Mouse (Mus musculus) MEL (cell line): ENCODE measurements at regions not wholly inside any gene's neighbourhood (a gene's known extent, or its start where the extent isn't known, plus 50 kb on each side); places are given as distances from the start of the nearest gene placed in this dataset.

Experiments used
- DNase-seq: peaks from one replicate; pipeline ENCODE4 v3.0.0; 2011; ENCODE audit warnings: low read depth, low spot score
- H3K27ac ChIP-seq: 2 replicates; pipeline ENCODE4 v1.5.1; 2012; ENCODE audit warnings: low read depth, mild to moderate bottlenecking, control low read depth, low read length, moderate library complexity; ENCODE audit not compliant: control insufficient read depth
- H3K27me3 ChIP-seq, 2 experiments: fragments of 150-350 bp in 1 of 2; sonication (generic) in 1 of 2; 2 replicates each; pipeline ENCODE4 v1.6.1; 2012; ENCODE audit warnings: low read length in 2 of 2, mild to moderate bottlenecking in 2 of 2, improper control_type of control experiment in 1 of 2, moderate library complexity in 1 of 2; ENCODE audit not compliant: insufficient read depth in 2 of 2, control insufficient read depth in 1 of 2
- H3K36me3 ChIP-seq, 2 experiments: 2 replicates each; pipeline ENCODE4 v1.6.1; 2012 to 2014; ENCODE audit warnings: low read length in 2 of 2, improper control_type of control experiment in 1 of 2, inconsistent platforms in 1 of 2, mild to moderate bottlenecking in 1 of 2; ENCODE audit not compliant: insufficient read depth in 2 of 2, control insufficient read depth in 1 of 2
- H3K4me1 ChIP-seq, 2 experiments: fragments of 150-350 bp in 1 of 2; sonication (generic) in 1 of 2; 2 replicates each; pipeline ENCODE4 v1.6.1; 2012; ENCODE audit warnings: low read length in 2 of 2, improper control_type of control experiment in 1 of 2, mild to moderate bottlenecking in 1 of 2; ENCODE audit not compliant: insufficient read depth in 2 of 2, control insufficient read depth in 1 of 2
- H3K4me3 ChIP-seq, 2 experiments: fragments of 150-350 bp in 1 of 2; sonication (generic) in 1 of 2; 2 replicates each; pipeline ENCODE4 v1.5.1; 2012; ENCODE audit warnings: low read depth in 2 of 2, low read length in 2 of 2, mild to moderate bottlenecking in 2 of 2, moderate library complexity in 2 of 2, control low read depth in 1 of 2, improper control_type of control experiment in 1 of 2; ENCODE audit not compliant: control insufficient read depth in 1 of 2, insufficient read depth in 1 of 2
- H3K79me2 ChIP-seq: 2 replicates; pipeline ENCODE4 v1.6.1; 2012; ENCODE audit warnings: mild to moderate bottlenecking, low read length, moderate library complexity; ENCODE audit not compliant: control insufficient read depth, poor library complexity, insufficient read depth
- H3K9ac ChIP-seq: 2 replicates; pipeline ENCODE4 v1.6.1; 2012; ENCODE audit warnings: low read depth, mild to moderate bottlenecking, control low read depth, low read length, moderate library complexity; ENCODE audit not compliant: control insufficient read depth, poor library complexity, severe bottlenecking
- H3K9me3 ChIP-seq: fragments of 150-350 bp; sonication (generic); replicated peaks from 2 replicates; pipeline ENCODE4 v1.6.1; 2012; ENCODE audit warnings: mild to moderate bottlenecking, low read length, improper control_type of control experiment, moderate library complexity; ENCODE audit not compliant: insufficient read depth
- BHLHE40 ChIP-seq: IDR thresholded peaks from 2 replicates; pipeline ENCODE4 v1.6.1; 2012; ENCODE audit warnings: low read depth, mild to moderate bottlenecking, inconsistent platforms, low read length, improper control_type of control experiment, borderline replicate concordance
- CHD1 ChIP-seq: IDR thresholded peaks from 2 replicates; pipeline ENCODE4 v1.6.1; 2012; ENCODE audit warnings: low read depth, mild to moderate bottlenecking, inconsistent platforms, low read length, improper control_type of control experiment
- CHD2 ChIP-seq: IDR thresholded peaks from 2 replicates; pipeline ENCODE4 v1.6.1; 2011; ENCODE audit warnings: low read length, improper control_type of control experiment
- CTCF ChIP-seq, 3 experiments: IDR thresholded peaks in 2 of 3; conservative IDR thresholded peaks in 1 of 3; 2 replicates each; pipeline ENCODE4 v1.5.1; 2011 to 2012; ENCODE audit warnings: low read length in 3 of 3, low read depth in 2 of 3, mild to moderate bottlenecking in 2 of 3, improper control_type of control experiment in 1 of 3, inconsistent platforms in 1 of 3, mixed read lengths in 1 of 3, moderate library complexity in 1 of 3; ENCODE audit not compliant: control insufficient read depth in 1 of 3, insufficient read depth in 1 of 3, poor library complexity in 1 of 3, severe bottlenecking in 1 of 3
- ELF1 ChIP-seq: IDR thresholded peaks from 2 replicates; pipeline ENCODE4 v1.6.1; 2014; ENCODE audit warnings: low read depth, mild to moderate bottlenecking, inconsistent platforms, low read length, improper control_type of control experiment, moderate library complexity
- EP300 ChIP-seq, 2 experiments: IDR thresholded peaks; 2 replicates each; pipeline ENCODE4 v1.6.1; 2011; ENCODE audit warnings: improper control_type of control experiment in 2 of 2, low read length in 2 of 2, low read depth in 1 of 2, mild to moderate bottlenecking in 1 of 2
- GABPA ChIP-seq: IDR thresholded peaks from 2 replicates; pipeline ENCODE4 v1.6.1; 2012; ENCODE audit warnings: low read depth, mild to moderate bottlenecking, inconsistent platforms, low read length, improper control_type of control experiment, moderate library complexity
- GATA1 ChIP-seq: IDR thresholded peaks from 2 replicates; pipeline ENCODE4 v1.6.1; 2011; ENCODE audit warnings: low read depth, low read length, improper control_type of control experiment
- KAT2A ChIP-seq: conservative IDR thresholded peaks from 2 replicates; pipeline ENCODE4 v1.6.1; 2012; ENCODE audit warnings: low read depth, low read length, improper control_type of control experiment, inconsistent platforms
- MAFK ChIP-seq: IDR thresholded peaks from 2 replicates; pipeline ENCODE4 v1.6.1; 2011; ENCODE audit warnings: low read depth, mild to moderate bottlenecking, low read length, improper control_type of control experiment, borderline replicate concordance
- MAX ChIP-seq: IDR thresholded peaks from 2 replicates; pipeline ENCODE4 v1.6.1; 2011; ENCODE audit warnings: low read length, improper control_type of control experiment
- MAZ ChIP-seq: IDR thresholded peaks from 2 replicates; pipeline ENCODE4 v1.6.1; 2012; ENCODE audit warnings: low read depth, mild to moderate bottlenecking, inconsistent platforms, low read length, improper control_type of control experiment
- MXI1 ChIP-seq: IDR thresholded peaks from 2 replicates; pipeline ENCODE4 v1.6.1; 2011; ENCODE audit warnings: mild to moderate bottlenecking, low read depth, low read length, improper control_type of control experiment
- MYB ChIP-seq: IDR thresholded peaks from 2 replicates; pipeline ENCODE4 v1.6.1; 2011; ENCODE audit warnings: mild to moderate bottlenecking, low read depth, low read length, improper control_type of control experiment
- MYC ChIP-seq: IDR thresholded peaks from 2 replicates; pipeline ENCODE4 v1.6.1; 2011; ENCODE audit warnings: low read depth, mild to moderate bottlenecking, low read length, improper control_type of control experiment, moderate library complexity
- NELFE ChIP-seq: IDR thresholded peaks from 2 replicates; pipeline ENCODE4 v1.6.1; 2011; ENCODE audit warnings: low read depth, low read length, improper control_type of control experiment
- POLR2A ChIP-seq, 2 experiments: IDR thresholded peaks; 2 replicates each; pipeline ENCODE4 v1.6.1; 2011 to 2012; ENCODE audit warnings: low read length in 2 of 2, mild to moderate bottlenecking in 2 of 2, control low read depth in 1 of 2, improper control_type of control experiment in 1 of 2, low read depth in 1 of 2, moderate library complexity in 1 of 2; ENCODE audit not compliant: control insufficient read depth in 1 of 2, insufficient read depth in 1 of 2, poor library complexity in 1 of 2
- POLR2AphosphoS2 ChIP-seq: IDR thresholded peaks from 2 replicates; pipeline ENCODE4 v1.6.1; 2011; ENCODE audit warnings: low read length, improper control_type of control experiment
- POLR2AphosphoS5 ChIP-seq: IDR thresholded peaks from 2 replicates; pipeline ENCODE4 v1.6.1; 2012; ENCODE audit warnings: low read depth, borderline replicate concordance, mild to moderate bottlenecking, inconsistent platforms, low read length, moderate library complexity, mixed read lengths
- RAD21 ChIP-seq: IDR thresholded peaks from 2 replicates; pipeline ENCODE4 v1.6.1; 2011; ENCODE audit warnings: mild to moderate bottlenecking, low read depth, low read length, improper control_type of control experiment
- RCOR1 ChIP-seq: IDR thresholded peaks from 2 replicates; pipeline ENCODE4 v1.6.1; 2012; ENCODE audit warnings: low read depth, mild to moderate bottlenecking, inconsistent platforms, low read length, improper control_type of control experiment
- SIN3A ChIP-seq: IDR thresholded peaks from 2 replicates; pipeline ENCODE4 v1.6.1; 2012; ENCODE audit warnings: low read length, improper control_type of control experiment, inconsistent platforms
- SMC3 ChIP-seq: IDR thresholded peaks from 2 replicates; pipeline ENCODE4 v1.6.1; 2011; ENCODE audit warnings: low read depth, low read length, improper control_type of control experiment
- TAL1 ChIP-seq: IDR thresholded peaks from 2 replicates; pipeline ENCODE4 v1.6.1; 2012; ENCODE audit warnings: mild to moderate bottlenecking, inconsistent platforms, low read length, moderate library complexity, mixed read lengths
- TBP ChIP-seq: IDR thresholded peaks from 2 replicates; pipeline ENCODE4 v1.8.0; 2011; ENCODE audit warnings: low read depth, low read length, improper control_type of control experiment
- TCF12 ChIP-seq: IDR thresholded peaks from 2 replicates; pipeline ENCODE4 v1.6.1; 2014; ENCODE audit warnings: low read depth, mild to moderate bottlenecking, inconsistent platforms, low read length, improper control_type of control experiment, moderate library complexity
- UBTF ChIP-seq: IDR thresholded peaks from 2 replicates; pipeline ENCODE4 v1.6.1; 2012; ENCODE audit warnings: low read depth, mild to moderate bottlenecking, inconsistent platforms, low read length, improper control_type of control experiment, moderate library complexity, borderline replicate concordance; ENCODE audit not compliant: insufficient read depth
- USF2 ChIP-seq, 2 experiments: IDR thresholded peaks; 2 replicates each; pipeline ENCODE4 v1.6.1; 2011 to 2012; ENCODE audit warnings: improper control_type of control experiment in 2 of 2, low read length in 2 of 2, borderline replicate concordance in 1 of 2, inconsistent platforms in 1 of 2, low read depth in 1 of 2, mild to moderate bottlenecking in 1 of 2; ENCODE audit not compliant: insufficient read depth in 1 of 2
- ZC3H11A ChIP-seq: IDR thresholded peaks from 2 replicates; pipeline ENCODE4 v1.6.1; 2012; ENCODE audit warnings: low read depth, mild to moderate bottlenecking, inconsistent platforms, low read length, improper control_type of control experiment
- ZKSCAN1 ChIP-seq: IDR thresholded peaks from 2 replicates; pipeline ENCODE4 v1.6.1; 2012; ENCODE audit warnings: low read depth, mild to moderate bottlenecking, inconsistent platforms, low read length, improper control_type of control experiment, moderate library complexity
- ZMIZ1 ChIP-seq: IDR thresholded peaks from 2 replicates; pipeline ENCODE4 v1.6.1; 2012; ENCODE audit warnings: low read depth, mild to moderate bottlenecking, inconsistent platforms, low read length, improper control_type of control experiment, moderate library complexity
- ZNF384 ChIP-seq: IDR thresholded peaks from 2 replicates; pipeline ENCODE4 v1.6.1; 2012; ENCODE audit warnings: low read depth, mild to moderate bottlenecking, inconsistent platforms, low read length, improper control_type of control experiment

GRCm38 (mm10) chr4:6561604-6562357 lies 1677.1 kb downstream of the Car8 start:
- TF ChIP-seq NELFE = no peak
- no peak for TF ChIP-seq TBP
- TF ChIP-seq MYB = no peak
- no peak for TF ChIP-seq TAL1
- no peak for TF ChIP-seq MYC
- TF ChIP-seq UBTF = no peak
- TF ChIP-seq GATA1 = no peak
- TF ChIP-seq CTCF (IDR thresholded peaks at IDR 0.05 in 2 of 3, conservative IDR thresholded peaks at IDR 0.05 in 1 of 3; ENCODE audit: control insufficient read depth in 1 of 3, insufficient read depth in 1 of 3, low read depth in 2 of 3, low read length in 3 of 3, poor library complexity in 1 of 3, severe bottlenecking in 1 of 3) = peak; percentile 59 to 89 (median 62)
- TF ChIP-seq MXI1 = no peak
- peak; percentile 83 for TF ChIP-seq ZC3H11A
- no peak for TF ChIP-seq TCF12
- TF ChIP-seq MAZ = no peak
- no peak for TF ChIP-seq CHD2
- TF ChIP-seq CHD1 = no peak
- TF ChIP-seq ZKSCAN1 = no peak
- no peak for TF ChIP-seq KAT2A
- TF ChIP-seq GABPA = no peak
- no peak for TF ChIP-seq POLR2A (IDR thresholded peaks at IDR 0.05; ENCODE audit: control insufficient read depth in 1 of 2, insufficient read depth in 1 of 2, low read depth in 1 of 2, low read length in 2 of 2, poor library complexity in 1 of 2)
- TF ChIP-seq EP300 (IDR thresholded peaks at IDR 0.05; ENCODE audit: low read depth in 1 of 2, low read length in 2 of 2) = no peak
- TF ChIP-seq MAFK = no peak
- TF ChIP-seq BHLHE40 = no peak
- TF ChIP-seq RCOR1 = no peak
- TF ChIP-seq RAD21 = peak; percentile 98
- TF ChIP-seq ZMIZ1 = no peak
- TF ChIP-seq ZNF384 = peak; percentile 89
- no peak for TF ChIP-seq ELF1
- no peak for TF ChIP-seq SIN3A
- no peak for TF ChIP-seq USF2 (IDR thresholded peaks at IDR 0.05; ENCODE audit: borderline replicate concordance in 1 of 2, insufficient read depth in 1 of 2, low read depth in 1 of 2, low read length in 2 of 2)
- TF ChIP-seq MAX = no peak
- TF ChIP-seq SMC3 = peak; percentile 85
- TF ChIP-seq POLR2AphosphoS5 = no peak
- no peak for TF ChIP-seq POLR2AphosphoS2
- no peaks in the 10 kb centered on the region for H3K4me1 ChIP-seq
- no peak overlapping the region for H3K9ac ChIP-seq
- peaks cover 0 to 2% of the 10 kb centered on the region in 2 experiments; a peak in 1 of 4 replicates for H3K27me3 ChIP-seq
- peak; percentile 60 for DNase-seq
- H3K36me3 ChIP-seq = no peaks in the 10 kb centered on the region
- H3K4me3 ChIP-seq = peak overlapping the region in 1 of 2 experiments; percentile 8; a peak in 1 of 4 replicates
- H3K79me2 ChIP-seq = no peaks in the 10 kb centered on the region
- H3K27ac ChIP-seq = no peak overlapping the region
- H3K9me3 ChIP-seq = no peaks in the 10 kb centered on the region
